Mouse (Mus musculus) kidney, embryonic 16.5 days (tissue): ENCODE data around the gene Gas2l1. TPM values are rescaled to one million over a fixed set of nuclear protein-coding genes. Genes with fewer than 3 reads are reported as not detected.

ENCODE experiments used
- ATAC-seq: fragments of 200-750 bp; cut with Nextera tagmentation; 2 replicates; pipeline ENCODE4 v1.8.0; 2017; ENCODE audit warnings: moderate TSS enrichment; ENCODE audit not compliant: low FRiP score, low TSS enrichment
- H3K27ac ChIP-seq: fragments of 300-500 bp; sonication (generic); 2 replicates; pipeline ENCODE4 v1.5.1; 2014; ENCODE audit warnings: low read length
- H3K27me3 ChIP-seq: fragments of 300-500 bp; sonication (generic); 2 replicates; pipeline ENCODE4 v1.6.1; 2014; ENCODE audit warnings: low read length, control low read depth, mixed read lengths; ENCODE audit not compliant: insufficient read depth
- H3K36me3 ChIP-seq: fragments of 300-500 bp; sonication (generic); 2 replicates; pipeline ENCODE4 v1.6.1; 2014; ENCODE audit warnings: low read length, control low read depth, mixed read lengths; ENCODE audit not compliant: insufficient read depth
- H3K4me1 ChIP-seq: fragments of 300-500 bp; sonication (generic); 2 replicates; pipeline ENCODE4 v1.6.1; 2014; ENCODE audit warnings: low read length, control low read depth, mixed read lengths; ENCODE audit not compliant: insufficient read depth
- H3K4me2 ChIP-seq: fragments of 300-500 bp; sonication (generic); replicated peaks from 2 replicates; pipeline ENCODE4 v1.6.1; 2014; ENCODE audit warnings: low read depth, low read length
- H3K4me3 ChIP-seq: fragments of 300-500 bp; sonication (generic); 2 replicates; pipeline ENCODE4 v1.5.1; 2014; ENCODE audit warnings: mild to moderate bottlenecking, low read length
- H3K9ac ChIP-seq: fragments of 300-500 bp; sonication (generic); replicated peaks from 2 replicates; pipeline ENCODE4 v1.6.1; 2014; ENCODE audit warnings: low read length
- H3K9me3 ChIP-seq: fragments of 300-500 bp; sonication (generic); 2 replicates; pipeline ENCODE4 v1.6.1; 2016; ENCODE audit warnings: low read length, control low read depth
- WGBS: fragments of 180-500 bp; shearing (Covaris S2); extraction: QIAGEN DNeasy Blood & Tissue Kit; methylation state at CpG from one replicate; pipeline ENCODE4 v1.1.7; 2014; 5-methylcytosine and 5-hydroxymethylcytosine counted together
- polyA plus RNA-seq: library from polyadenylated mRNA; unstranded; fragments of >200 nt; fragmentation: Nextera tagmentation; extraction: Ambion mirVana; gene quantifications from 2 replicates; pipeline ENCODE4 v1.2.1, GENCODE M21; 2015

Gas2l1 gene
- polyA plus RNA-seq, 1 experiment from 2014 or later, result 28.4 TPM

DNA sequence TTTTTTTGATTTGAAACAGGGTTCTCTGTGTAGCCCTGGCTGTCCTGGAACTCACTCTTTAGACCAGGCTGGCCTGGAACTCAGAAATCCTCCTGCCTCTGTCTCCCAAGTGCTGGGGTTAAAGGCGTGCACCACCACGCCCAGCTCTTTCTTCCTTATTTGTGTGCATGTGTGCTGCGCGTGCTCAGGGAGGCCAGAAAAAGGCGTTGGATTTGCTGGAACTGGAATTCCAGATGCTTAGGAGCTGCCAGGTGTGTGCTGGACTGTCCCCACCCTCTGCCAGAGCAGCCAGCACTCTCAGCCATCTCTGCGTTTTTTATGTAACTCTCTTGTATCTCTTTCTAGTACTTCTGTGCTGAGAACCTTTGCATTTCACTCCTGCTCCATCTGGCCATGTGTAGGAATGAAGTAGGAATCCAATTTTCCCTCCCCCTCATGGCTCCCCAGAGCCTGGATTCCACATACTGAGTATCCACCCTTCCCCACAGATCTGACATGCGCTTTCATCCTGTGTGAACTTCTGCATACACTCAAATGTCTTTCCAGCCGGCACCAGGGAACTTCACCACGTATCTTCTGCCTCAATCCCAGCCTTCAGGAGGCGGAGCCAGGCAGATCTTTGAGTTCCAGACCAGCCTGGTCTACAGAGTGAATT, 12.8 kb downstream of the Gas2l1 start:
- Histone ChIP-seq H3K9ac (no peak overlapping the region), H3K4me3 (no peak overlapping the region), H3K27ac (no peak overlapping the region), H3K36me3 (no peaks in the 10 kb centered on the region), H3K9me3 (no peaks in the 10 kb centered on the region), H3K4me2 (no peak overlapping the region), H3K27me3 (peaks cover 8% of the 10 kb centered on the region), H3K4me1 (peaks cover 20% of the 10 kb centered on the region)
- no peak for ATAC-seq
- WGBS, result 71% methylated on average over 10 of the region's 10 CpGs

DNA sequence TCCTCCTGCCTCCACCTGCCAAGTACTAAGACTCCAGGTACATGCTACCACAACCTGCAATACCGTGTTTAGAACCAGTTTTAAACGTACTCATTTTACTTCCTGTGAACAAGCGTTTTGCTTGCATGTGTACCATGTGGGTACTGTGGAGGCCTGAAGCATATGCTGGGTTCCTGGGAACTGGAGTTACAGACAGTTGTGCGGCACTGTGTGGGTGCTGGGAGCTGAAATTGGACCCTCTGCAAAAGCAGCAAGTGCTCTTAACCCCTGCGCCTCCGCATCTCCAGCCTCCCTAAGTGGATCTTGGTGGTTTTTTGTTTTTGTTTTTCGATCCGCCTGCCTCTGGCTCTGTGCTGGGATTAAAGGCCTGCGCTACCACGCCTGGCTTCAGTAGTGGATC, 13.5 kb downstream of the Gas2l1 start:
- Histone ChIP-seq H3K4me1 (peaks cover 14% of the 10 kb centered on the region), H3K4me3 (no peak overlapping the region), H3K27me3 (peaks cover 1% of the 10 kb centered on the region; the same call in 1 of the 2 replicates), H3K4me2 (no peak overlapping the region), H3K9me3 (no peaks in the 10 kb centered on the region), H3K9ac (no peak overlapping the region), H3K27ac (no peak overlapping the region), H3K36me3 (no peaks in the 10 kb centered on the region)
- WGBS, result 67% methylated on average over 10 of the region's 10 CpGs
- no peak for ATAC-seq

DNA sequence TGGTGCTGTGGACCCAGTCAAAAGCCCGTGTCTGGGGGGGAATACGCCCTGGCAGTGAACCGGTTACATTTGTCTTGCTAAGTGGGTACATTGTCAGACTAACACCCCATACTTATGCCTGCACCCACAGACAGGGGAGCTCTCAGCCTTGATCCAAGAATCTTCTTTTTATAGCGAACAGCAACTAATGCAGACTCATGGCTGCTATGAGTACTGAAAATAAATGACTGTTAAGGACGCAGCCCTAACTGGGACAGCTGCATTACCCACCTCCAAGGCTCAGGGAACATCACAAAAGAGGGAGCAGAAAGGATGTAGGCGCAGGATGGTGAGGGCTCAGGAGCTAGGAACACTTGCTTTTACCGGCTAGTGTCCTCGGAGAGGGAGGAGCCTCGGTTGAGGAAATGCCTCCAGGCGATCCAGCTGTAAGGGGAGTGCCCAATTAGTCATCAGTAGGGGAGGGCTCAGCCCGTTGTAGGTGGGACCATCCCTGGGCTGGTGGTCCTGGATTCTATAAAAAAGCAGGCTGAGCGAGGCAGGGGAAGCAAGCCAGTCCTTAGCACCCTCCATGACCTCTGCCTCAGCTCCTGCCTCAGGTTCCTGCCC, 18.7 kb downstream of the Gas2l1 start:
- Histone ChIP-seq H3K4me2 (no peak overlapping the region), H3K36me3 (peaks cover 4% of the 10 kb centered on the region; the same call in 1 of the 2 replicates), H3K9ac (no peak overlapping the region), H3K27me3 (no peaks in the 10 kb centered on the region), H3K4me1 (peaks cover 3% of the 10 kb centered on the region; the same call in 1 of the 2 replicates), H3K9me3 (no peaks in the 10 kb centered on the region), H3K27ac (no peak overlapping the region), H3K4me3 (no peak overlapping the region)
- WGBS, result 45% methylated on average over 12 of the region's 12 CpGs
- no peak for ATAC-seq

DNA sequence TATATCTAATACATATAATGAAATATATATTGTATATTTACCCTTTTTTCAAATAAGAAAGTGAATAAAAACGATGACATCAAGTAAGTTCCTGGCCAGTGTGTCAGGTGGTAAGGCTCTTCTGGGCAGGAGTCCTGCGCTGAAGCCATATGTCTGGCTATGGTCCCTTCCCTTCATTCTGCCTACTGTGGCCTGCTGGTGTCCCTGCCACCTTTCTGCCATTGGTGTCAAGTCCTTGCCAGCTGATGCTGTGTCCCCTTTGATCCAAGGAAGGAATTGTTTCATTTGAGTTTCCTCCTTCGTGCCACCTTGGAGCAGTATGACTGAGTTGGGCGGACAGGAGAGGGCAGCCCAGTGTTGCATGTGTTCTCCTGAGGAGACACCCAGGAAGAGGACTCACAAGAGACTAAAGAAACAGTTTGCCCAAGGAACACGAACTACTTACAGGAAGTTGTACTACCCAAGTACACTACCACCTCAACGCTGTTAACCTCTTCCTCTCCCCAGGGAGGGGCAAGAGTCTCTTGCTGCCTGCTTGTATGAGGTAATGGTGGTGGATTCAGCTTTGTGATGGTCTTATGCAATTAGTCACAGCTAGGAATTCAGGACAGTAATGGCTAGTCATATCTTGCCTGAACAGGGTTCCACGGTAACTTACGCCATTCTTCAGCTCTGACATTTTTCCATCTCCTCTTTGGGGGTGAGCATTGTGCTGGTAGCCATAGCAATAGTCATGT, 22.3 kb downstream of the Gas2l1 start:
- Histone ChIP-seq H3K4me1 (0 out of 2 replicates have a peak, but pooled peaks cover 2% of the 10 kb centered on the region), H3K4me2 (no peak overlapping the region), H3K27me3 (no peaks in the 10 kb centered on the region), H3K27ac (no peak overlapping the region), H3K9ac (no peak overlapping the region), H3K4me3 (no peak overlapping the region), H3K9me3 (no peaks in the 10 kb centered on the region), H3K36me3 (peaks cover 15% of the 10 kb centered on the region)
- WGBS, result 88% methylated on average over 8 of the region's 8 CpGs
- no peak for ATAC-seq

- 53% methylated on average over 18 of the region's 18 CpGs for WGBS
- no peak overlapping the region for H3K4me3 ChIP-seq
- H3K27me3 ChIP-seq, result no peaks in the 10 kb centered on the region
- no peaks in the 10 kb centered on the region for H3K9me3 ChIP-seq
- no peak overlapping the region for H3K9ac ChIP-seq
- H3K36me3 ChIP-seq, result peaks cover 22% of the 10 kb centered on the region
- H3K4me1 ChIP-seq, result 0 out of 2 replicates have a peak, but pooled peaks cover 2% of the 10 kb centered on the region
- H3K27ac ChIP-seq, result no peak overlapping the region
- H3K4me2 ChIP-seq, result no peak overlapping the region
- ATAC-seq, result no peak
These were observed 23.9 kb downstream of the Gas2l1 start for GRCm38 (mm10) chr11:5041144-5041780.

DNA sequence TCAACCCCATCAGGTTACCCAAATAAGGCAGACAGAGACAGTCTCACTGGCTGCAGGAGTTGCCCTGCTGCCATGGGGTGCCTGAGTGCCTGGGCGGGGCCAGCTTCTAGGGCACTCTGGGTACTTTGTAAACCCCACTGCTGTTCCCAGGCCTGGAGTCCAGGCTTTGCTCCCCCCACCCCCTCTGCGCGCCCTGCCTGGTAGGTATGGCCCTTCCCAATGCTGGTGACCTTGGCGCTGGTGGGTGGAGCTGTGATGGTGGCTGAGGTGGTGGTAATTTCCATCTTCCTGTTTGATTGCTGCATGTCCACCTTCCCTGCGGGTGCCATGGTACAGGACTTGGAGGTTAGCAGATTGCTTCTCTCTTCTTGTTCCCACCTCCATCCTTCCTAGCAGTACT, 24.5 kb downstream of the Gas2l1 start:
- no peak overlapping the region for H3K9ac ChIP-seq
- H3K27ac ChIP-seq, result no peak overlapping the region
- H3K4me3 ChIP-seq, result no peak overlapping the region
- H3K27me3 ChIP-seq, result no peaks in the 10 kb centered on the region
- 0 out of 2 replicates have a peak, but pooled peaks cover 2% of the 10 kb centered on the region for H3K4me1 ChIP-seq
- no peak overlapping the region for H3K4me2 ChIP-seq
- WGBS, result 96% methylated on average over 5 of the region's 5 CpGs
- no peaks in the 10 kb centered on the region for H3K9me3 ChIP-seq
- peaks cover 22% of the 10 kb centered on the region for H3K36me3 ChIP-seq
- no peak for ATAC-seq

- H3K36me3 ChIP-seq, result peaks cover 37% of the 10 kb centered on the region
- no peaks in the 10 kb centered on the region for H3K4me1 ChIP-seq
These were observed 27.8 kb downstream of the Gas2l1 start for GRCm38 (mm10) chr11:5037146-5037854.

DNA sequence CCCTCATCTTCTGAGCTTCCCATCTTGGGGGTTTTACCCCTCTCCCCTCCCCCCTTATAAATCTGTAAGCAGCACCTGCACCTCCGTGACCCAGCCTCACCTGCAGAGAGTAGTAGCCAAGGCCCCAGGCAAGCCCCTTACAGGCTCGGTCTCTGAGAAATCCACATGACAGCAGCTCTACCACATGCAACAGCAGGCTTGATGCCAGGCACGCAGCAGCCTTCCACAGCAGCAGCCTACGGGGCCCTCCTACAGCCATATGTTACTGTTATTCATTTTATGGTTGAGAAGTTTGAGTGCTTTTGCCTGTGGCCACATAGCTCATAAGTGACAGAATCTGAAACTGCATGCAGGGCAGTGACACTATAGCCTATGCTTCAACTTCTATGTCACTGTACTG, 29.7 kb downstream of the Gas2l1 start:
- Histone ChIP-seq H3K4me1 (no peaks in the 10 kb centered on the region), H3K9me3 (no peaks in the 10 kb centered on the region), H3K9ac (no peak overlapping the region), H3K27me3 (no peaks in the 10 kb centered on the region), H3K27ac (no peak overlapping the region), H3K4me3 (no peak overlapping the region), H3K4me2 (no peak overlapping the region), H3K36me3 (peaks cover 52% of the 10 kb centered on the region)
- no peak for ATAC-seq
- 80% methylated on average over 4 of the region's 4 CpGs for WGBS

More at GRCm38 (mm10) chr11:5037146-5037854, 27.8 kb downstream of the Gas2l1 start:
- Histone ChIP-seq H3K27me3 (no peaks in the 10 kb centered on the region), H3K9ac (no peak overlapping the region), H3K4me3 (no peak overlapping the region), H3K27ac (no peak overlapping the region), H3K4me2 (no peak overlapping the region), H3K9me3 (no peaks in the 10 kb centered on the region)
- no peak for ATAC-seq
- WGBS, result 84% methylated on average over 8 of the region's 8 CpGs

GRCm38 (mm10) chr11:5033136-5033535, 32.0 kb downstream of the Gas2l1 start:
- 85% methylated on average over 3 of the region's 3 CpGs for WGBS
- peaks cover 56% of the 10 kb centered on the region for H3K36me3 ChIP-seq

More at GRCm38 (mm10) chr11:5033136-5033535, 32.0 kb downstream of the Gas2l1 start:
- no peaks in the 10 kb centered on the region for H3K9me3 ChIP-seq
- no peak overlapping the region for H3K27ac ChIP-seq
- no peak overlapping the region for H3K9ac ChIP-seq
- H3K27me3 ChIP-seq, result no peaks in the 10 kb centered on the region
- H3K4me3 ChIP-seq, result no peak overlapping the region
- H3K4me2 ChIP-seq, result no peak overlapping the region
- H3K4me1 ChIP-seq, result no peaks in the 10 kb centered on the region
- no peak for ATAC-seq
